Comparison of ENCODE assay signal across 8 mouse cellular contexts in genomic region chr2:119304798-119305208, GRCm38 (mm10). TPM values are rescaled to one million over a fixed set of nuclear protein-coding genes. Genes with fewer than 3 reads are reported as not detected.
DNase-seq lines count a peak whose midpoint lies in the region; ATAC-seq and TF ChIP-seq lines count a peak whose summit lies in the region.

No protein-coding gene starts in this region.

- peaks cover 24% of the 10 kb centered on the region for H3K36me3 ChIP-seq in G1E (replicated peaks)
- H3K36me3 ChIP-seq in lung, embryonic 16.5 days (ENCODE audit: control insufficient read depth, insufficient read depth, low read length), result no peaks in the 10 kb centered on the region

- peak overlapping the region; percentile 56; the same call in 1 of the 2 replicates for H3K4me3 ChIP-seq in G1E (ENCODE audit: low read depth, low read length)
- H3K4me3 ChIP-seq in lung, embryonic 16.5 days (ENCODE audit: low read length), result no peak overlapping the region

- DNase-seq in G1E (ENCODE audit: low spot score), result no peak
- peak; percentile 62 for DNase-seq in embryo, embryonic 11 days
- DNase-seq in kidney, adult 18-20 months, result peak; percentile 73
- DNase-seq in thymus, adult 18-20 months, result no peak
- no peak for DNase-seq in left cerebral cortex, adult 11 months (ENCODE audit: low spot score)
- no peak for DNase-seq in right cerebral cortex, adult 2 months (ENCODE audit: low spot score in 2 of 2)

- 0 out of 2 replicates have a peak overlapping the region, but pooled peaks have one; percentile 3 for H3K27ac ChIP-seq in lung, embryonic 16.5 days (ENCODE audit: low read length)

- 21% methylated on average over 3 of the region's 3 CpGs for WGBS in lung, embryonic 16.5 days

- no peak overlapping the region for H3K4me2 ChIP-seq in lung, embryonic 16.5 days (ENCODE audit: low read depth, low read length)

- no peaks in the 10 kb centered on the region for H3K9me3 ChIP-seq in G1E (replicated peaks)
- no peaks in the 10 kb centered on the region for H3K9me3 ChIP-seq in lung, embryonic 16.5 days (ENCODE audit: control insufficient read depth, low read length)

- TF ChIP-seq CTCF in G1E (IDR thresholded peaks at IDR 0.05; ENCODE audit: low read depth, low read length), result no peak

- H3K9ac ChIP-seq in lung, embryonic 16.5 days (ENCODE audit: low read length), result no peak overlapping the region

- ATAC-seq in G1E (ENCODE audit: extremely low read depth, insufficient number of reproducible peaks, low FRiP score, poor library complexity, severe bottlenecking), result no peak; the same call in 1 of the 2 replicates
- ATAC-seq in lung, embryonic 16.5 days (ENCODE audit: low read depth), result peak; percentile 86
- no peak for ATAC-seq in erythroid progenitor cell, adult 5-6 weeks (replicated peaks; ENCODE audit: low FRiP score, poor library complexity, severe bottlenecking)

- H3K27me3 ChIP-seq in G1E (ENCODE audit: insufficient read depth, low read length), result no peaks in the 10 kb centered on the region
- no peaks in the 10 kb centered on the region for H3K27me3 ChIP-seq in lung, embryonic 16.5 days (ENCODE audit: control insufficient read depth, insufficient read depth, low read depth, low read length)

- peaks cover 71% of the 10 kb centered on the region for H3K4me1 ChIP-seq in G1E (ENCODE audit: insufficient read depth, low read depth, low read length)
- H3K4me1 ChIP-seq in lung, embryonic 16.5 days (replicated peaks; ENCODE audit: control insufficient read depth, insufficient read depth, low read length), result peaks cover 14% of the 10 kb centered on the region

RNA-seq across cellular contexts. Expression of gene Vps18, which starts 16.3 kb away (rescaled TPM):
- total RNA-seq in G1E (2014; fragmentation: Nextera tagmentation), result 9.0 and 9.6 TPM in 2 replicates
- 19.8 and 21.2 TPM in 2 replicates for total RNA-seq in G1E (2017)
- polyA plus RNA-seq in G1E (2012), result 27.3 and 33.3 TPM in 2 replicates
- 18.8 and 19.5 TPM in 2 replicates for polyA plus RNA-seq in lung, embryonic 16.5 days (2015; fragmentation: Nextera tagmentation; extraction: Ambion mirVana)
- 1.1 and 2.1 TPM in 2 replicates for total RNA-seq in erythroid progenitor cell, adult 5-6 weeks (2015; ENCODE audit: low replicate concordance)
- 3.7 and 4.1 TPM in 2 replicates for total RNA-seq in erythroid progenitor cell, adult 5-6 weeks (2017; ENCODE audit: low replicate concordance)

RNA-seq across cellular contexts. Expression of gene Dll4, which starts 20.8 kb away (rescaled TPM):
- 0.23 TPM in 1 of 2 replicates, not detected in the other for total RNA-seq in G1E (2014; fragmentation: Nextera tagmentation)
- total RNA-seq in G1E (2017), result 0.33 TPM in 1 of 2 replicates, not detected in the other
- 0.09 TPM in 2 replicates for polyA plus RNA-seq in G1E (2012)
- 14.6 and 17.8 TPM in 2 replicates for polyA plus RNA-seq in lung, embryonic 16.5 days (2015; fragmentation: Nextera tagmentation; extraction: Ambion mirVana)
- total RNA-seq in erythroid progenitor cell, adult 5-6 weeks (2015; ENCODE audit: low replicate concordance), result not detected in 2 replicates
- total RNA-seq in erythroid progenitor cell, adult 5-6 weeks (2017; ENCODE audit: low replicate concordance), result not detected in 2 replicates

RNA-seq across cellular contexts. Expression of gene Rhov, which starts 33.7 kb away (rescaled TPM):
- not detected in 2 replicates for total RNA-seq in G1E (2014; fragmentation: Nextera tagmentation)
- total RNA-seq in G1E (2017), result 0.11 TPM in 1 of 2 replicates, not detected in the other
- not detected in 2 replicates for polyA plus RNA-seq in G1E (2012)
- 1.3 and 2.2 TPM in 2 replicates for polyA plus RNA-seq in lung, embryonic 16.5 days (2015; fragmentation: Nextera tagmentation; extraction: Ambion mirVana)
- not detected in 2 replicates for total RNA-seq in erythroid progenitor cell, adult 5-6 weeks (2015; ENCODE audit: low replicate concordance)
- total RNA-seq in erythroid progenitor cell, adult 5-6 weeks (2017; ENCODE audit: low replicate concordance), result not detected in 2 replicates

RNA-seq across cellular contexts. Expression of gene Chac1, which starts 46.2 kb away (rescaled TPM):
- total RNA-seq in G1E (2014; fragmentation: Nextera tagmentation) (not detected in 2 replicates), G1E (2017) (not detected in 2 replicates)
- polyA plus RNA-seq in G1E (2012), result not detected in 2 replicates
- 1.1 and 1.7 TPM in 2 replicates for polyA plus RNA-seq in lung, embryonic 16.5 days (2015; fragmentation: Nextera tagmentation; extraction: Ambion mirVana)
- total RNA-seq in erythroid progenitor cell, adult 5-6 weeks (2015; ENCODE audit: low replicate concordance), result 4.3 TPM in 1 of 2 replicates, not detected in the other
- total RNA-seq in erythroid progenitor cell, adult 5-6 weeks (2017; ENCODE audit: low replicate concordance), result 0.13 TPM in 1 of 2 replicates, not detected in the other

Comparison
In these comparisons a context has a peak if more than half of its experiments do, and no peak if none do; other contexts are left out.
1. DNase-seq: peak in embryo, embryonic 11 days (single experiment) and kidney, adult 18-20 months (single experiment); none in G1E (single experiment), thymus, adult 18-20 months (0 of 2), left cerebral cortex, adult 11 months (single experiment) and right cerebral cortex, adult 2 months (0 of 2).